Mouse (Mus musculus): ENCODE data around the gene Klf12. TPM values are rescaled to one million over a fixed set of nuclear protein-coding genes. Genes with fewer than 3 reads are reported as not detected.

Gene Klf12
- polyA plus RNA-seq, 1 experiment from 2014 or later = 16.4 TPM

DNA sequence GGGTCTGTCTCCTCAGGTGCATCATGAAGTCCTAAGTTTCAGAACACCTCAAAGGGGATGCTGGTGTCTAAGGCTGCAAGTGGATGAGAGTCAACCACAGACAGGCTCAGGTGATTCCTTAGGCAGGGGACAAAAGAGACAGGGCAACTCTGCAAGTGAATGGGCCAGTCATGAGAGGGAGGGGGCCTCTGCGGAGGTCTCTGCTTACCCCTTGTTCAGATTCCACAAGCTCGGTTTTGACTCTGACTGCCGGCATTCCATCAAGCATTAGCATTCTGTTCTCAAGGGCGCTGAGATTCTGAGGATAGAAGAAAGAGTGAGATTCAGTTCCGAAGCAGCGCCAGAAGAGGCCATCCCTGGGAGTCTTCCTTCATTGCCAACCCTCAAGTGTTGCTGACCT, 174.9 kb downstream of the Klf12 start:
- DNase-seq (ENCODE audit: low spot score) (no peak), ATAC-seq (ENCODE audit: low read depth) (no peak)
- no peaks in the 10 kb centered on the region for H3K27me3 ChIP-seq (replicated peaks; ENCODE audit: control insufficient read depth, insufficient read depth, low read length)
- WGBS = 25% methylated on average over 6 of the region's 6 CpGs
- no peak overlapping the region for H3K27ac ChIP-seq (replicated peaks; ENCODE audit: low read depth, low read length)
- no peak overlapping the region for H3K9ac ChIP-seq (ENCODE audit: low read depth, low read length)
- H3K4me3 ChIP-seq (ENCODE audit: low read depth, low read length) = no peak overlapping the region
- no peaks in the 10 kb centered on the region for H3K9me3 ChIP-seq (ENCODE audit: control insufficient read depth, low read length)
- no peak overlapping the region for H3K4me2 ChIP-seq (ENCODE audit: low read depth, low read length)
- H3K4me1 ChIP-seq (ENCODE audit: control insufficient read depth, insufficient read depth, low read length) = peaks cover 15% of the 10 kb centered on the region
- no peaks in the 10 kb centered on the region for H3K36me3 ChIP-seq (ENCODE audit: control insufficient read depth, insufficient read depth, low read length)

DNA sequence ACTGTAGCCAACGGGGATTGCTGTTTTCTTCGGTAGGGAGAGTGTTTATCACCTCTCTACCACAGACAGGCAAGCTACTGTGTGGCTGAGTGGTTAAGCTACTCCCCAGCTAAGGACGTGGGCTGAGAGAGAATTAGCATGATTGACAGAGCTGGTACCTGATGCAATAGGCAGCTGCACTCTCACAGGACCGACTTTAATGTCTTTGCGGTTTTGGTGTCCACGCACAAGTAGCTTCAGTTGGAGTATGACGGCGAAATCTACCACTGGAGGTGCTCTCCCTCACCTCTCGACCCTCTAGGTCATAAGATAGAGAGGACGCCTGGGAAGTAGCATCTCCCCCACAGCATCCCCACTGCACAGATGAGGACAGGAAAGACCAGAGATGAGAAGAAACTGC, 178.9 kb downstream of the Klf12 start:
- ATAC-seq (ENCODE audit: low read depth) (no peak), DNase-seq (ENCODE audit: low spot score) (no peak)
- Histone ChIP-seq H3K4me1 (ENCODE audit: control insufficient read depth, insufficient read depth, low read length) (no peaks in the 10 kb centered on the region), H3K36me3 (ENCODE audit: control insufficient read depth, insufficient read depth, low read length) (no peaks in the 10 kb centered on the region), H3K9ac (ENCODE audit: low read depth, low read length) (no peak overlapping the region), H3K27ac (replicated peaks; ENCODE audit: low read depth, low read length) (no peak overlapping the region), H3K27me3 (replicated peaks; ENCODE audit: control insufficient read depth, insufficient read depth, low read length) (no peaks in the 10 kb centered on the region), H3K4me2 (ENCODE audit: low read depth, low read length) (no peak overlapping the region), H3K4me3 (ENCODE audit: low read depth, low read length) (no peak overlapping the region), H3K9me3 (ENCODE audit: control insufficient read depth, low read length) (no peaks in the 10 kb centered on the region)
- WGBS = 82% methylated on average over 10 of the region's 10 CpGs

DNA sequence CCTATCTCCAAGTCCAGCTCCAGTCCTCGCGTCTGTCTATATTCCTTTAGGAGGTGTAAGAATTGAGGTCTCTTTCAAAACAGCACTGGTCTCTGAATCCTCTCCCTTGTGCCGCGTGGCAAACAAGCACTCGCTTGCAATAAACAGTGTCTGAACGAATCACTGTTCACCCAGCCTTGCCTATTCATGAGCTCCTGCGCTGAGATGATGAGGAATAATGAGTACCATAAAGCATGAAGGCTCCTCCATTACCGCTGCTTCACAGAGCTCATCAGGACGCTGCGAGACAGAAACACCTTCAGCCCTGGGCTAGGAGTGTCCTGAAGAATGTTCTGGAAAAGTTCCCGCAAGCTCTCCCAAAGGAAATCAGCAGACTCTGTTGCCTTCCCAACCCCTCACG, 179.7 kb downstream of the Klf12 start:
- Histone ChIP-seq H3K9me3 (ENCODE audit: control insufficient read depth, low read length) (no peaks in the 10 kb centered on the region), H3K4me1 (ENCODE audit: control insufficient read depth, insufficient read depth, low read length) (no peaks in the 10 kb centered on the region), H3K27me3 (replicated peaks; ENCODE audit: control insufficient read depth, insufficient read depth, low read length) (no peaks in the 10 kb centered on the region), H3K4me3 (ENCODE audit: low read depth, low read length) (no peak overlapping the region), H3K4me2 (ENCODE audit: low read depth, low read length) (no peak overlapping the region), H3K27ac (replicated peaks; ENCODE audit: low read depth, low read length) (no peak overlapping the region), H3K36me3 (ENCODE audit: control insufficient read depth, insufficient read depth, low read length) (no peaks in the 10 kb centered on the region), H3K9ac (ENCODE audit: low read depth, low read length) (no peak overlapping the region)
- WGBS = 85% methylated on average over 12 of the region's 12 CpGs
- DNase-seq (ENCODE audit: low spot score) (no peak), ATAC-seq (ENCODE audit: low read depth) (no peak)

DNA sequence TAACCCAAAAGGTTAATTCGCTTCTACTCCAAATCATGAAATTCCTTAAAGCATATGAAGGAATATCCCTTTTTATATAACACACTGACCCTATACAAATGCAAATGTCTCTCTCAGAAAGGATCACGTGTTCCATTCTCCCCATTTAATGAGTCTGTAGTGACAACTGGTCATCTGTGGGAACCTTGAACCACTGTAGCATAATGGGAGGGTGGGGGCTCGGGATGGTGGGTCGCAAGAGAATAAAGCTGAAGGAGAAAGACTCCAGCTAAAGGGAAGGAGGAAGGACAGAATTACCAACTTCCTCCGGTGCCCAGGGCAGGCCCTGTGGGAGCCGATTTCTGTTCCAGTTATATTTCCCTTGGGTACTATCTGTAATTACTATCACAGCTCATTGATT, 180.7 kb downstream of the Klf12 start:
- no peak for DNase-seq (ENCODE audit: low spot score)
- no peak overlapping the region for H3K4me3 ChIP-seq (ENCODE audit: low read depth, low read length)
- no peaks in the 10 kb centered on the region for H3K27me3 ChIP-seq (replicated peaks; ENCODE audit: control insufficient read depth, insufficient read depth, low read length)
- no peak for ATAC-seq (ENCODE audit: low read depth)
- H3K27ac ChIP-seq (replicated peaks; ENCODE audit: low read depth, low read length) = no peak overlapping the region
- no peak overlapping the region for H3K9ac ChIP-seq (ENCODE audit: low read depth, low read length)
- no peak overlapping the region for H3K4me2 ChIP-seq (ENCODE audit: low read depth, low read length)
- no peaks in the 10 kb centered on the region for H3K9me3 ChIP-seq (ENCODE audit: control insufficient read depth, low read length)
- no peaks in the 10 kb centered on the region for H3K36me3 ChIP-seq (ENCODE audit: control insufficient read depth, insufficient read depth, low read length)
- H3K4me1 ChIP-seq (ENCODE audit: control insufficient read depth, insufficient read depth, low read length) = no peaks in the 10 kb centered on the region
- WGBS = 89% methylated on average over 6 of the region's 6 CpGs

DNA sequence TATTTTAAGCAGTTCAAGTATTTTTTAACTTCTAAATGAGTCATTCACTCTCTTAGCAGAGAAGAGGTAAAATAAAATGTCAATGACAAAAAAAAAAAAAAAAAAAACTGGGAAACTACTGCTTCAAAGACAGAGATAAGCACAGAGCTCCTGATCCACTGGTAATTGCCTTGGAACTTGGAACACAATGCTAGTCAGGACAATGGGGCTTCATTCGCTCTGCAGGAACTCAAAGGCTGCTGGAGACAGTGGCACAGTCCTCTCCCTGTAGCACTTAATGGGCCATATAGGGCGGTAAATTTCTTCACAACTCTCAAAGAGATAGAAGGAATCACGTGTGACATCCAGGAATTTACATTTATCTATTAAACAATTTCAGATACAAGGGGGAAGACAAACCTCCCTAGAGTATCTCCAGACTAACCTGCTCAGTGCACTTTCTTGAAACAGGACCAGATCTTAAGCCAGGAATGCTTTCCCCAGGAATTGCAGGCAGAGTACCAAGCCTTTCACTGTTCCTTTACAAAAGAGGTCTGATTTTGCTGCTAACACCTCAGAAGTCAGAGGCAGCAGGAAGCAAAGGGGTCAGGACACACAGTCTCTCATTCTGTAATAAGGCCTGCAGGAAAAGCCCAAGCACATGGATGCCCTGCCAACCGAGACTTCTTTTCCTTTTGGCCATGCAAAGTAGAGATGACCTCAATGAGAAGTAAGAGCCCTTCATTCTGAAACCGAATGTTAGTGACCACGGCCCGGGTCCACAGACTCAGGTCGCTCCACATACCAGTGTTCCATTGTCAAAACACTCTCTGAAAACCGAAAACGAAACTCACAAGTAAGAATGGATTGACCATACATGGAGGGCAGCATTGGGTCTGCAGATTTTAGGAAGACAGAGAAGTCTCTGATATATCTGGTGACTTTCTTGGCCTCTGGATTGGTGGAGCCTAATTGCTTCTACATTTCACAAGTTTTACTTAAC, 187.0 kb downstream of the Klf12 start:
- Histone ChIP-seq H3K27me3 (replicated peaks; ENCODE audit: control insufficient read depth, insufficient read depth, low read length) (no peaks in the 10 kb centered on the region), H3K4me1 (ENCODE audit: control insufficient read depth, insufficient read depth, low read length) (no peaks in the 10 kb centered on the region), H3K9ac (ENCODE audit: low read depth, low read length) (no peak overlapping the region), H3K27ac (replicated peaks; ENCODE audit: low read depth, low read length) (no peak overlapping the region), H3K4me2 (ENCODE audit: low read depth, low read length) (no peak overlapping the region), H3K36me3 (ENCODE audit: control insufficient read depth, insufficient read depth, low read length) (no peaks in the 10 kb centered on the region), H3K4me3 (ENCODE audit: low read depth, low read length) (no peak overlapping the region), H3K9me3 (ENCODE audit: control insufficient read depth, low read length) (no peaks in the 10 kb centered on the region)
- 77% methylated on average over 10 of the region's 10 CpGs for WGBS
- ATAC-seq (ENCODE audit: low read depth) (no peak), DNase-seq (ENCODE audit: low spot score) (no peak)

DNA sequence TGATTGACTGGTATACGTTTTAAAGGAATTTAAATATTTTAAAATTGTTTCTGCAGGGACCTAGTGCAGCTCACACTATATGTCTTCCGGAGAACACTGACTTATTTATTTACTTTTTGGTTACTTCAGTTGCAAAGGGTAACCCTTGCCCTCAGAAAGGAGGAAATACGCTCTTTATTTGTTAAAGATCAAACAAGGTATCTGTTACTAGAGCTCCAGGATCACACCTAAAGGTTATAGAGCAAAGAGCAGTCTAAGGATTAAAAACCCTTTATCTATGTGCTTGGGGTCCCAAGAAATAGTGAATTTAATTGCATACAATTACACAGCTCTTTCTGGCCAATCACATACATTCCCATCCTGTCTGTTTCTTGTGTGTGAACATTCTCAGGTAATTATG, 188.7 kb downstream of the Klf12 start:
- 74% methylated on average over 3 of the region's 3 CpGs for WGBS

DNA sequence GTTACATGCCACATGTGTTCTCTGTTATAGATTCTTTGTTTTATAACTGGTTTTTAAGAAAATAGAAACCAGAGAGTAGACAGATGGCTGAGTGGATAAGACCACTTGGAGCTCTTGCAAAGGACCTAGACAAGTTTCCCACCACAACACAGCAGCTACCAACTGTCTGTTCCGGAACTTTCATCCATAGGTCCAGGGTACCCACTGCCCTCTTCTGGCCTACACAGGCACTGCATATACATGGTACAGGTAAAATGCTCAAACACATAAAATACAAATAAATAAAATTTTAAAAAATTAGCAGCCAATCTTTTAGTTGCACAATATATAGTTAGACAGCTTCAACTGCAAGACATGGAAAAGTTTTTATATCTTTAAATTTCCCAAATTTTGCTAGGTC, 194.0 kb downstream of the Klf12 start:
- no peaks in the 10 kb centered on the region for H3K36me3 ChIP-seq (ENCODE audit: control insufficient read depth, insufficient read depth, low read length)
- H3K27me3 ChIP-seq (replicated peaks; ENCODE audit: control insufficient read depth, insufficient read depth, low read length) = no peaks in the 10 kb centered on the region
- ATAC-seq (ENCODE audit: low read depth) = no peak

More for the DNA sequence above, 188.7 kb downstream of the Klf12 start:
- no peaks in the 10 kb centered on the region for H3K9me3 ChIP-seq (ENCODE audit: control insufficient read depth, low read length)
- no peak for ATAC-seq (ENCODE audit: low read depth)
- no peaks in the 10 kb centered on the region for H3K36me3 ChIP-seq (ENCODE audit: control insufficient read depth, insufficient read depth, low read length)
- H3K27me3 ChIP-seq (replicated peaks; ENCODE audit: control insufficient read depth, insufficient read depth, low read length) = no peaks in the 10 kb centered on the region
- H3K4me1 ChIP-seq (ENCODE audit: control insufficient read depth, insufficient read depth, low read length) = no peaks in the 10 kb centered on the region
- DNase-seq (ENCODE audit: low spot score) = no peak
- no peak overlapping the region for H3K4me2 ChIP-seq (ENCODE audit: low read depth, low read length)
- no peak overlapping the region for H3K27ac ChIP-seq (replicated peaks; ENCODE audit: low read depth, low read length)
- H3K9ac ChIP-seq (ENCODE audit: low read depth, low read length) = no peak overlapping the region
- no peak overlapping the region for H3K4me3 ChIP-seq (ENCODE audit: low read depth, low read length)

DNA sequence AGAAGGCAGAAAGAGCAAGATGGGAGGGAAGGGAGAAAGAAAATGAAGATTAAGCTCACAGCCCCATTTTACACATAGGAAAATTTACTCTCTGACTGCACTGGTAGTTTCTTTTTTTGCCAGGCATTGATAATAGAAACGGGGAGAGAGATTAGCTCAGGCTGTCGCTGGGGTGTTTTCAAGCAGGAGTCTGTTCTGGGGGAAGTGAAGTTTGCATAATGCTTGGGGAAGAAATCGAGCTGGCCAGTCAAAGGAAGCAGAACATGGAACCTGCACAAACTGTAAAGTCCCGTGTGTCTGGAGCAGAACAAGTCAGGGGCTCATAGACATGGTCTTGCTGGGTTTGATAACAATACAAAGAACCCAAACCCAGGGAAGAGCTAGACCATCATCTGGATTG, 204.9 kb downstream of the Klf12 start:
- no peaks in the 10 kb centered on the region for H3K4me1 ChIP-seq (ENCODE audit: control insufficient read depth, insufficient read depth, low read length)
- no peaks in the 10 kb centered on the region for H3K36me3 ChIP-seq (ENCODE audit: control insufficient read depth, insufficient read depth, low read length)
- no peaks in the 10 kb centered on the region for H3K9me3 ChIP-seq (ENCODE audit: control insufficient read depth, low read length)
- H3K4me2 ChIP-seq (ENCODE audit: low read depth, low read length) = no peak overlapping the region
- no peak for DNase-seq (ENCODE audit: low spot score)
- no peak for ATAC-seq (ENCODE audit: low read depth)
- no peak overlapping the region for H3K27ac ChIP-seq (replicated peaks; ENCODE audit: low read depth, low read length)
- WGBS = 84% methylated on average over 4 of the region's 4 CpGs
- H3K9ac ChIP-seq (ENCODE audit: low read depth, low read length) = no peak overlapping the region
- H3K4me3 ChIP-seq (ENCODE audit: low read depth, low read length) = no peak overlapping the region
- no peaks in the 10 kb centered on the region for H3K27me3 ChIP-seq (replicated peaks; ENCODE audit: control insufficient read depth, insufficient read depth, low read length)

More for the DNA sequence above, 194.0 kb downstream of the Klf12 start:
- Histone ChIP-seq H3K4me2 (ENCODE audit: low read depth, low read length) (no peak overlapping the region), H3K9ac (ENCODE audit: low read depth, low read length) (no peak overlapping the region), H3K27ac (replicated peaks; ENCODE audit: low read depth, low read length) (no peak overlapping the region), H3K9me3 (ENCODE audit: control insufficient read depth, low read length) (no peaks in the 10 kb centered on the region), H3K4me1 (ENCODE audit: control insufficient read depth, insufficient read depth, low read length) (no peaks in the 10 kb centered on the region), H3K4me3 (ENCODE audit: low read depth, low read length) (no peak overlapping the region)
- 70% methylated on average over 1 of the region's 1 CpGs for WGBS
- DNase-seq (ENCODE audit: low spot score) = no peak
